Mouse (Mus musculus): ENCODE results near the gene Morn2.
"Not testable (repeated sequence)": the region's sequence is repeated elsewhere in the genome, so short reads cannot be mapped to it uniquely, and the experiment has no call there.

The Morn2 gene

GRCm38 (mm10) chr17:80290074-80290657 lies at the start of gene Morn2, which contains the start of gene Dhx57:
Morn2 (plus strand) TSS chr17:80290203.
Dhx57 (minus strand) TSS chr17:80290476.
- DNase-seq (ENCODE audit: extremely low spot score, low read depth, low spot score) = peak; percentile 70

GRCm38 (mm10) chr17:80241594-80241993 lies 48.4 kb upstream of the Morn2 start:
- DNase-seq (ENCODE audit: extremely low spot score, low read depth, low spot score) = no peak

GRCm38 (mm10) chr17:80243116-80243515 lies 46.9 kb upstream of the Morn2 start:
- no peak for DNase-seq (ENCODE audit: extremely low spot score, low read depth, low spot score)

- DNase-seq (ENCODE audit: extremely low spot score, low read depth, low spot score) = no peak
Observed at GRCm38 (mm10) chr17:80252757-80253525, 37.1 kb upstream of the Morn2 start.

GRCm38 (mm10) chr17:80254421-80254820 lies 35.6 kb upstream of the Morn2 start:
- no peak for DNase-seq (ENCODE audit: extremely low spot score, low read depth, low spot score)

GRCm38 (mm10) chr17:80255208-80255607 lies 34.8 kb upstream of the Morn2 start:
- DNase-seq (ENCODE audit: extremely low spot score, low read depth, low spot score) = no peak

GRCm38 (mm10) chr17:80267065-80267464 lies 22.9 kb upstream of the Morn2 start:
- DNase-seq (ENCODE audit: extremely low spot score, low read depth, low spot score) = no peak

- DNase-seq (ENCODE audit: extremely low spot score, low read depth, low spot score) = no peak
Observed at GRCm38 (mm10) chr17:80268151-80268550, 21.9 kb upstream of the Morn2 start.

GRCm38 (mm10) chr17:80270622-80271021 lies 19.4 kb upstream of the Morn2 start:
- not testable (repeated sequence) for DNase-seq (ENCODE audit: extremely low spot score, low read depth, low spot score)

GRCm38 (mm10) chr17:80278255-80278654 lies 11.7 kb upstream of the Morn2 start:
- DNase-seq (ENCODE audit: extremely low spot score, low read depth, low spot score) = no peak

GRCm38 (mm10) chr17:80279340-80280070 lies 10.5 kb upstream of the Morn2 start:
- DNase-seq (ENCODE audit: extremely low spot score, low read depth, low spot score) = no peak

GRCm38 (mm10) chr17:80284446-80284845 lies 5.6 kb upstream of the Morn2 start:
- no peak for DNase-seq (ENCODE audit: extremely low spot score, low read depth, low spot score)

- DNase-seq (ENCODE audit: extremely low spot score, low read depth, low spot score) = no peak
Observed at GRCm38 (mm10) chr17:80288012-80288411, 2.0 kb upstream of the Morn2 start.

GRCm38 (mm10) chr17:80289280-80290073 lies 526 bp upstream of the Morn2 start:
- no peak for DNase-seq (ENCODE audit: extremely low spot score, low read depth, low spot score)

GRCm38 (mm10) chr17:80291148-80291547 lies 1.1 kb downstream of the Morn2 start:
- DNase-seq (ENCODE audit: extremely low spot score, low read depth, low spot score) = no peak

- no peak for DNase-seq (ENCODE audit: extremely low spot score, low read depth, low spot score)
Observed at GRCm38 (mm10) chr17:80295258-80295657, 5.3 kb downstream of the Morn2 start.

- no peak for DNase-seq (ENCODE audit: extremely low spot score, low read depth, low spot score)
Observed at GRCm38 (mm10) chr17:80298844-80299243, 8.8 kb downstream of the Morn2 start.

- DNase-seq (ENCODE audit: extremely low spot score, low read depth, low spot score) = no peak
Observed at GRCm38 (mm10) chr17:80307251-80307650, 17.2 kb downstream of the Morn2 start, which contains the start of gene Arhgef33. Arhgef33 (plus strand) TSS chr17:80307407.

GRCm38 (mm10) chr17:80311761-80312160 lies 21.8 kb downstream of the Morn2 start:
- DNase-seq (ENCODE audit: extremely low spot score, low read depth, low spot score) = no peak

- no peak for DNase-seq (ENCODE audit: extremely low spot score, low read depth, low spot score)
Observed at GRCm38 (mm10) chr17:80312405-80312804, 22.4 kb downstream of the Morn2 start.

GRCm38 (mm10) chr17:80322228-80322627 lies 32.2 kb downstream of the Morn2 start:
- DNase-seq (ENCODE audit: extremely low spot score, low read depth, low spot score) = no peak
